24 mouse cellular contexts compared by ENCODE assay signal in genomic region chr5:86962849-86963248, GRCm38 (mm10). TPM values are rescaled to one million over a fixed set of nuclear protein-coding genes. Genes with fewer than 3 reads are reported as not detected.
"Had no signal": no experiment of that assay in that cellular context is flagged by ENCODE, and none has a peak within 500 bp of the region (broad histone marks: within the 10 kb centered on the region; RNA-seq: fewer than 3 reads in every experiment).

No protein-coding gene starts in this region.

RNA-seq across cellular contexts. Expression of gene Ugt2b1, which starts 36.5 kb away (rescaled TPM):
- polyA plus RNA-seq: heart, embryonic 10.5 days; heart, embryonic 11.5 days; heart, embryonic 12.5 days; heart, embryonic 13.5 days; heart, embryonic 14.5 days; heart, embryonic 15.5 days; heart, embryonic 16.5 days; heart, postnatal 0 days; hindbrain, embryonic 10.5 days; hindbrain, embryonic 11.5 days; hindbrain, embryonic 12.5 days; hindbrain, embryonic 13.5 days; hindbrain, embryonic 14.5 days; hindbrain, embryonic 15.5 days; hindbrain, embryonic 16.5 days; hindbrain, postnatal 0 days; inflammation-experienced regulatory T-cells, adult 6 months; intestine, embryonic 14.5 days; kidney, adult 2 months; kidney, embryonic 14.5 days; kidney, embryonic 15.5 days; kidney, embryonic 16.5 days; kidney, postnatal 0 days; large intestine, adult 2 months had no signal

RNA-seq across cellular contexts. Expression of gene Ugt2b35, which starts 37.8 kb away (rescaled TPM):
- polyA plus RNA-seq: heart, embryonic 10.5 days; heart, embryonic 11.5 days; heart, embryonic 12.5 days; heart, embryonic 13.5 days; heart, embryonic 14.5 days; heart, embryonic 15.5 days; heart, embryonic 16.5 days; heart, postnatal 0 days; hindbrain, embryonic 10.5 days; hindbrain, embryonic 11.5 days; hindbrain, embryonic 12.5 days; hindbrain, embryonic 13.5 days; hindbrain, embryonic 14.5 days; hindbrain, embryonic 15.5 days; hindbrain, embryonic 16.5 days; hindbrain, postnatal 0 days; inflammation-experienced regulatory T-cells, adult 6 months; kidney, adult 2 months; kidney, embryonic 14.5 days; kidney, embryonic 16.5 days; kidney, postnatal 0 days had no signal

RNA-seq across cellular contexts. Expression of gene Ugt2b34, which starts 56.1 kb away (rescaled TPM):
- polyA plus RNA-seq: heart, embryonic 14.5 days; heart, postnatal 0 days; hindbrain, embryonic 10.5 days; hindbrain, embryonic 11.5 days; hindbrain, embryonic 12.5 days; hindbrain, embryonic 13.5 days; hindbrain, embryonic 14.5 days; hindbrain, embryonic 15.5 days; hindbrain, embryonic 16.5 days; hindbrain, postnatal 0 days; inflammation-experienced regulatory T-cells, adult 6 months had no signal
